Mouse (Mus musculus) thymus, adult 2 months (tissue): ENCODE data around the gene Gpr18.

ENCODE experiments used
- CTCF ChIP-seq: fragments of 200-500 bp; IDR thresholded peaks from 2 replicates; pipeline ENCODE4 v1.5.1; 2012; ENCODE audit warnings: mild to moderate bottlenecking, control low read depth, low read length, moderate library complexity, borderline replicate concordance; ENCODE audit not compliant: control insufficient read depth, poor library complexity, insufficient read depth; ENCODE audit errors: extremely low read depth
- POLR2A ChIP-seq: fragments of 200-500 bp; IDR thresholded peaks from 2 replicates; pipeline ENCODE4 v1.6.1; 2012; ENCODE audit warnings: mild to moderate bottlenecking, low read length, control low read depth, moderate library complexity; ENCODE audit not compliant: control insufficient read depth, poor library complexity, insufficient read depth; ENCODE audit errors: extremely low read depth

DNA sequence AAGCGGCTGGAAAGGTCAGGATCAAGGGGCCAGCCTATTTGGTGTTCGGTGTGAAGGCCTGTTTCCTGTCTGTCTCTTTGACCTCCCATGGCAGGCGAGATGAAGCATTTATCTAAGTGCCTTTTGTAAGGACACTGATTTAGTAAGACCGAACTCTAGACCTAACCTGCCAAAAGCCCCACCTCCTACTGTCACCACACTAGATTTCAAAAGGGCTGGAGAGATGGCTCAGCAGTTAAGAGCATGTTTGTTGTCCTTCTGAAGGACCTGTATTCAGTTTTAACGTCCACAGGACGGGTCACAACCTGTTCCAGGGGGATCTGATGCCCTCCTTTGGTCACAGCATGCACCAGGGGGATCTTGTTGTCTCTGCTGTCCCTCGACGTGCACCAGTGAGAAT, 21.3 kb upstream of the Gpr18 start:
- TF ChIP-seq CTCF (no peak), POLR2A (no peak)
